Mouse (Mus musculus): ENCODE measurements around the gene Nagk.
"Not testable (repeated sequence)": the region's sequence is repeated elsewhere in the genome, so short reads cannot be mapped to it uniquely, and the experiment has no call there.

The Nagk gene

DNA sequence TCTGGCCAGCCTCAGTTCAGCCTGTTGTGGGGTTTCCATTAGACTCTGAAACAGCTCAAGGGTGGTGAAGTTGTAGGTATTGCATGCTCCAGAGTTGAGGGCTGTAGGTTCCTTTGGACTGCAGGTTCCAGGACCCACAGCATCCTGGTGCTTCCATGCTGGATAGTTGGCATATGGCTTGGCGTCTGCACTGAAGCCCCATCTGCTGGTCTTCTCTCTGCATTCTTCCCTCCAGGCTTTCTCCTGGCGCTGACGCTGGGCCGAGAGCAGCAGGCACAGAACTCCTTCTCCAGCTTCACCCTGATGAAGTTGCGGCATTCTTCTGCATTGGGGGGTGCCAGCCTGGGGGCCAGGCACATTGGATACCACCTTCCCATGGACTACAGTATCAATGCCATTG is 7.3 kb downstream of the Nagk start:
- intact Hi-C loops (cut with DNase I), result no loop called here

- intact Hi-C loops (cut with DNase I), result no loop called here
These were observed 8.1 kb downstream of the Nagk start for GRCm38 (mm10) chr6:83802846-83803245.

- intact Hi-C loops (cut with DNase I), result no loop called here
These were observed 21.0 kb downstream of the Nagk start for GRCm38 (mm10) chr6:83815801-83816200.

DNA sequence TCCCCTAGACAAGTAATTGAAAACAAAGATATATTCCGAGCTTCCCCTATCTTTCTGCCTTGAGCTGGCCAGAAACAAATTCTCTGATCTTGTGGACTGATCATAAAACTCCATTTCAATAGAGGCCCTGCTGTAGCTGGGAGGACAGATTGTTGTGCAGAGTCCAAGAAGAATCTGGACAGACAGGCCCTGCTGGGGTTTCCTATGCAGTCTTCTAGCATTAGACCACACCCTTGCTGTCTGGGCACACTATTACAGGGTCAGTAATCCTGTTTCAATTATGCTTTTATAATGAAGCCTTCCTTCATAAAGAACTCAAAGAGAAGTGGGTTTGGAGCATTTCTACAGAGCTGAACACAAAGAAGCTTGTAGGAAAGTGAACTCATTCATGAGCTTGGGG is 24.2 kb downstream of the Nagk start:
- intact Hi-C loops (cut with DNase I), result no loop called here

DNA sequence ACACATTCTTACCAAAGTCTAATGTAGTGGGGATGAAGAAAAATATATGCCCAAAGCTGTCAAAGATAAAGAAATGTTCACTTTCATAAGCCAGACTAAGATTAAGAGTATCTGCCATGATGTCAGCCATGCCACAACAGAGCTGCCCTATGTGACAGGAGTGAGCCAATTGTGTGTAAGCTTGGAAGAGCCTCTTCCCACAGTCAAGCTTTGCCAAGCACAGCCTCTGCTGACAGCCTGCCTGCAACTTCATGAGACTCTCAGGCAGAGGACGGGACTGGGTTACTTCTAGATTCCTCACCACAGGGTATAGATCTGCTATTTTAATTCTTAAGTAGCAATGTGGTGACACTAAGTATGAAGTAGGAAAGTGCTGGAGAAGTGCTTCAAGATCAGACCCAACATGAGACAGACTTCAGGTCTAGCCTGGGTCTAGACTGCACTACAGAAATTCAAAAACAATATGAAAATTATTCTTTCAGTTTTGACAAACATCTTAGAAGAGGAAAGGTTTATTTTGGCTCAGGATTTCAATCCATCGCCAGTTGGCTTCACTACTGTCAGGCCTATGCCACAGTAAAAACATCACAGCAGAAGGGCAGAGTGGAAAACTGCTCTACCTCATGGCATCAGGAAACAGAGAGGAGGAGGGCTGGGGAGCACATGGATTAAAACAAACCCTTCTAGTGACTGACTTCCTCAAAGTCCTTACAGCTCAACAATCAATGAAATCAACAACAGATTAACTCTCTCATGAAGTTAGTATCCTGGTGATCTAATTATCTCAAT is 26.1 kb downstream of the Nagk start:
- intact Hi-C loops (cut with DNase I), result no loop called here

- intact Hi-C loops (cut with DNase I), result no loop called here
These were observed 27.1 kb downstream of the Nagk start for GRCm38 (mm10) chr6:83821856-83822255.

DNA sequence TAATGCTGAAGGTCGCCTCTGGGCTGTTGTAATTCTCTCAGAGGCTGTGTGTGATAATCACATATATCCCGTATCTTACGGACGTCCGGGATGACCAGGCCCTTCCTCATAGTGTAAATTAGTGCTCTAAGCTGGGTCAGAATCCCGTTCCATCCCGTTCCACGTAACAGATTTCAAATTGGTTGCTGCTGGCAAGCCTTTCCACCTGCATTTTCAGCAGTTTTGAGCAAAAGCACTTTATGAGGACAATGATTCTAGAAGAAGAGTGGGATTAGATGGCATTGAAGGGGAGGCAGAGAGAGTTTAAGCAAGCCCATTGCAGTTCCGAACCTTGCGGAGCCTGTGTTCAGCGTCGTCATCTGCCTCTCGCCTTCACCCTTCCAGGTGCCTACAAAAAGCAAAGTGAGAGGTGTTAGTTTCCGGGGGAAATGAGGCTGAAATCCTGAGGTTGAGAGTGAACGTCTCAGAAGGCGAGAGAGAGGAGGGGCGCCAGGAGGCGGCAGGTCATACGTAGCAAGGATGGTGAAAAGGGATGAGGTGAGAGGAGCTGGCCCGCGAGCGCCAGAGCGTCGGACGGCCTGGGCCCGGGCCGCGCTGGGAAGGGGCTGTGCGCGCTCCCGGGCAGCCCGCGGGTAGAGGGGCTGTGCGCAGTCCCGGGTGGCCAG is 36.3 kb downstream of the Nagk start:
- intact Hi-C loops (cut with DNase I), result no loop called here

DNA sequence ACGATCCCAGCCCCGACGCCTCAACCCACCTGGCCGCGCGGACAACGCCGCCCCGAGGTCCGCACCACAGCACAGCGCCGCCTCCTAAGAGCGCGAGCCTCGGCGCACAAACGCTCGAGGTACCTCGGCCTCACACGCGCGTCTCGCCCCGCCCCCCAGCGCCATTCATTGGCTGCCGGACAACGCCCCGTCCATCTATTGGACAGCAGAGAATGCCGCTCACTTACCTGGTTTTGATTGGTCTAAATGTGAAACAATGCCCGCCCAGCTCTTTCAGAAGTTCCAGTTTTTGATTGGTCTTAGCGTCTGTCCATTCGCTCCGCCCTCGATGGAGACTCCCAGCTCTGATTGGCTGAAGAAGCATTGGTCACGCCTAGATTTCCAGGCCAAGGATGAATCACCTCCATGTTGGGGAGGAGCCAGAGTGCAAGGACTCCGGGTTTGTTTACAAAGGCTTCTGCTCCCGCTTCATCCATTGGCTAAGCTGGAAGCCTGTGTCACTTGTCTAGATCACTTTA is 36.9 kb downstream of the Nagk start, which contains the start of gene Paip2b:
Paip2b (minus strand) TSS at position 136 of the 518 bp plus-strand sequence.
- intact Hi-C loops (cut with DNase I), result no loop called here

- intact Hi-C loops (cut with DNase I), result not testable (repeated sequence)
These were observed 37.6 kb downstream of the Nagk start for GRCm38 (mm10) chr6:83832393-83832792.

DNA sequence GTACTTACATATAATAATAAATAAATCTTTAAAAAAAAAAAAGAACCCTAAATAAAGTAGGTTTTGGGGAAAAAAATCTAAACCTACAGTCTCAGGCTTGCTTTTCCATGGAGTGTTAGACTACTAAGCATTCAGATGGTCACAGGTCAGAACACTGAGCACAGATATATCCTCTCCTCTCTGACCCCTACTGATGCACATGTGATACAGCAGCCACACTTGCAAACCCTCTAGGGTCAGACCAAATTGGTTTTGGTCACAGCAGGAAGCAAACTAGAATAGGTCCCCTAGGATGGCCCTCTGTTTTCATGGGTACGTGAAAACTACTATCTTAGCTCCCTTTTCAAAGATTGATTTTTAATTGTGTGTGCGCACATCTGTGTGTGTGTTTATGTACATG is 42.0 kb downstream of the Nagk start:
- intact Hi-C loops (cut with DNase I), result no loop called here

GRCm38 (mm10) chr6:83838046-83838445 is 43.3 kb downstream of the Nagk start:
- intact Hi-C loops (cut with DNase I), result no loop called here

GRCm38 (mm10) chr6:83840086-83840485 is 45.3 kb downstream of the Nagk start:
- intact Hi-C loops (cut with DNase I), result no loop called here

GRCm38 (mm10) chr6:83844913-83845312 is 50.1 kb downstream of the Nagk start:
- intact Hi-C loops (cut with DNase I), result no loop called here

DNA sequence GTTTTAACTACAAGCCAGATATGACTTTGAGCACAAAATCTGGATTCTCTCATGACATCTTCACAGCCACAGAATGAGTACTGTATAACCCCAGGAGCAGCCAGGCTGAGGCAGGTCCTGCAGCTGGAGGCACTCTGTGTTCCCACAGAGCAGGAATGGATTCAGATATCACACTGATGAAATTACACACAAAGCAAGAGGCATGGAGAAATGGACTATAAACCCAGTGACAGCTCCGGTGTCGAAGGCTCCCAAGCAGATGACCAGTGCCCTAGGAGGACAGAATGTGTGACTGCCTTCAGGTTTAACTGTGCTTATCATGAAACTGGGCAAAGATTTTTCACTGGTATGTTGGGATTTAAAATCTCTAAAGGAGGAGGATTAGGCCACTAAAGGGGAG is 51.4 kb downstream of the Nagk start:
- intact Hi-C loops (cut with DNase I), result no loop called here

DNA sequence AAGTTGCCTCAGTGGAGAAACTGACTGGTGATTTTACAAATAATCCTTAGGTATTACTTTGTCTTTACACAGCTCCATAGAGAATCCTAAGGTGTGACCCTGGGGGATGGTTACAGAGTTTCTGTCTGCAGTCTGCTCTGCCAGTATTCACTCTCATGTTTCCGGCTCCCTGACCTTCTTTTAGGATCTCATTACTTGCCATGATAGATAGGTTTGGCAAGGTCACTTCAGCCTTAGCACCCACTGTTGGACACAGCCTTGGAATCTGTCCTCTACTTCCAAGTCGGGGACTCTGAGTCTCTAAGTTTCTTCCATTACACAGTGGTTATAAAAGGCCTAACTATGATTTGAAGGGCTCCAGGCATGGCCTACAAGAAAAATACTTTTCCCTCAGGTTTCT is 54.7 kb downstream of the Nagk start:
- intact Hi-C loops (cut with DNase I), result no loop called here
